Mouse (Mus musculus) megakaryocyte, embryonic 14.5 days (primary cell): ENCODE data around the gene Srp54c.
"Not testable (repeated sequence)": the region's sequence is repeated elsewhere in the genome, so short reads cannot be mapped to it uniquely, and the experiment has no call there.

Experiments used
- FLI1 ChIP-seq: IDR thresholded peaks from 2 replicates; pipeline ENCODE4 v1.6.1; 2012; ENCODE audit warnings: low read length, inconsistent platforms, mixed read lengths
- GATA1 ChIP-seq: IDR thresholded peaks from 3 replicates; pipeline ENCODE4 v1.6.1; 2012; ENCODE audit warnings: mixed read lengths, low read length, inconsistent platforms, borderline replicate concordance

GRCm38 (mm10) chr12:55229626-55230519 lies at the start of gene Srp54c:
- not testable (repeated sequence) for TF ChIP-seq GATA1, FLI1
